Mouse (Mus musculus): ENCODE data around the gene Polg2. TPM values are rescaled to one million over a fixed set of nuclear protein-coding genes. Genes with fewer than 3 reads are reported as not detected.

Polg2 gene
- polyA plus RNA-seq, 1 experiment from 2014 or later: 12.9 TPM

- Histone ChIP-seq H3K9ac (ENCODE audit: low read depth, low read length) (no peak overlapping the region), H3K4me1 (replicated peaks; ENCODE audit: control insufficient read depth, insufficient read depth, low read length) (no peaks in the 10 kb centered on the region), H3K27me3 (replicated peaks; ENCODE audit: control insufficient read depth, insufficient read depth, low read length) (no peaks in the 10 kb centered on the region), H3K4me2 (replicated peaks; ENCODE audit: low read depth) (no peak overlapping the region), H3K27ac (ENCODE audit: low read depth, low read length) (no peak overlapping the region), H3K9me3 (ENCODE audit: control insufficient read depth) (no peaks in the 10 kb centered on the region), H3K4me3 (ENCODE audit: low read depth, low read length) (no peak overlapping the region), H3K36me3 (ENCODE audit: control insufficient read depth, insufficient read depth) (peaks cover 75% of the 10 kb centered on the region)
- TF ChIP-seq CTCF (IDR thresholded peaks at IDR 0.05; ENCODE audit: low read depth): no peak
- 93% methylated on average over 9 of the region's 9 CpGs for WGBS
- ATAC-seq: no peak
Observed at GRCm38 (mm10) chr11:106773061-106773460, 6.3 kb downstream of the Polg2 start.

GRCm38 (mm10) chr11:106770195-106770974 is 9.0 kb downstream of the Polg2 start:
- H3K9me3 ChIP-seq (ENCODE audit: control insufficient read depth): no peaks in the 10 kb centered on the region
- H3K27me3 ChIP-seq (replicated peaks; ENCODE audit: control insufficient read depth, insufficient read depth, low read length): no peaks in the 10 kb centered on the region
- peak; percentile 72 for TF ChIP-seq CTCF (IDR thresholded peaks at IDR 0.05; ENCODE audit: low read depth)
- no peak overlapping the region for H3K4me2 ChIP-seq (replicated peaks; ENCODE audit: low read depth)
- no peak for ATAC-seq
- WGBS: 83% methylated on average over 9 of the region's 9 CpGs
- H3K4me1 ChIP-seq (replicated peaks; ENCODE audit: control insufficient read depth, insufficient read depth, low read length): no peaks in the 10 kb centered on the region
- H3K4me3 ChIP-seq (ENCODE audit: low read depth, low read length): no peak overlapping the region
- H3K9ac ChIP-seq (ENCODE audit: low read depth, low read length): no peak overlapping the region
- H3K27ac ChIP-seq (ENCODE audit: low read depth, low read length): no peak overlapping the region
- peaks cover 87% of the 10 kb centered on the region for H3K36me3 ChIP-seq (ENCODE audit: control insufficient read depth, insufficient read depth)

- Histone ChIP-seq H3K9me3 (ENCODE audit: control insufficient read depth) (no peaks in the 10 kb centered on the region), H3K27ac (ENCODE audit: low read depth, low read length) (no peak overlapping the region), H3K4me2 (replicated peaks; ENCODE audit: low read depth) (no peak overlapping the region), H3K4me1 (replicated peaks; ENCODE audit: control insufficient read depth, insufficient read depth, low read length) (no peaks in the 10 kb centered on the region), H3K36me3 (ENCODE audit: control insufficient read depth, insufficient read depth) (peaks cover 60% of the 10 kb centered on the region), H3K9ac (ENCODE audit: low read depth, low read length) (no peak overlapping the region), H3K27me3 (replicated peaks; ENCODE audit: control insufficient read depth, insufficient read depth, low read length) (no peaks in the 10 kb centered on the region), H3K4me3 (ENCODE audit: low read depth, low read length) (no peak overlapping the region)
- TF ChIP-seq CTCF (IDR thresholded peaks at IDR 0.05; ENCODE audit: low read depth): 0 out of 2 replicates have a peak, but pooled peaks have one; percentile 35
- no peak for ATAC-seq
- 92% methylated on average over 4 of the region's 4 CpGs for WGBS
Observed at GRCm38 (mm10) chr11:106767516-106767915, 11.8 kb downstream of the Polg2 start.

GRCm38 (mm10) chr11:106766611-106767162 is 12.7 kb downstream of the Polg2 start:
- Histone ChIP-seq H3K9ac (ENCODE audit: low read depth, low read length) (no peak overlapping the region), H3K9me3 (ENCODE audit: control insufficient read depth) (no peaks in the 10 kb centered on the region), H3K4me1 (replicated peaks; ENCODE audit: control insufficient read depth, insufficient read depth, low read length) (peaks cover 6% of the 10 kb centered on the region; the same call in 1 of the 2 replicates), H3K4me3 (ENCODE audit: low read depth, low read length) (no peak overlapping the region), H3K36me3 (ENCODE audit: control insufficient read depth, insufficient read depth) (peaks cover 52% of the 10 kb centered on the region), H3K27ac (ENCODE audit: low read depth, low read length) (no peak overlapping the region), H3K4me2 (replicated peaks; ENCODE audit: low read depth) (no peak overlapping the region), H3K27me3 (replicated peaks; ENCODE audit: control insufficient read depth, insufficient read depth, low read length) (no peaks in the 10 kb centered on the region)
- TF ChIP-seq CTCF (IDR thresholded peaks at IDR 0.05; ENCODE audit: low read depth): no peak
- WGBS: 91% methylated on average over 4 of the region's 4 CpGs
- no peak for ATAC-seq

DNA sequence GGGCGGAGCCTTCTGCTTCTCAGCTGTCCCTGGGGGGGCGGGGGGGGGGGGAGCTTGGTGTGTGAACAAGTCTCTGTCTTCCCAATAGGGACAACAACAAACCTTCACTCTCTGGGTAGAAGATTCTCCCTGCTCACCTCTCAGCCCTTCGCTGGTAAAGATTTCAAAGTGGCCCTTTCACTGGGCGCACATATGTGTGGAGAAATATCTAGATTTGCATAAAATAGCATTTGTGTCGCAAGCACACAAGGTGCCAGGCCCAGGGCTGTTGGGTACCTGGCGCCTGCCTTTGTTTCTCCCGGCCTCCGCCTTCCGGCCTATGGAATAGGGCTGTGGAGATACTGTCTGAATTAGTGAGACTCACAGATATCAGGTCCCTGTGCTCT is 16.5 kb downstream of the Polg2 start:
- peak overlapping the region; percentile 62; the same call in 1 of the 2 replicates for H3K27ac ChIP-seq (ENCODE audit: low read depth, low read length)
- no peak overlapping the region for H3K4me2 ChIP-seq (replicated peaks; ENCODE audit: low read depth)
- no peak for ATAC-seq
- H3K9ac ChIP-seq (ENCODE audit: low read depth, low read length): no peak overlapping the region
- no peak overlapping the region for H3K4me3 ChIP-seq (ENCODE audit: low read depth, low read length)
- peaks cover 8% of the 10 kb centered on the region; the same call in 1 of the 2 replicates for H3K4me1 ChIP-seq (replicated peaks; ENCODE audit: control insufficient read depth, insufficient read depth, low read length)
- TF ChIP-seq CTCF (IDR thresholded peaks at IDR 0.05; ENCODE audit: low read depth): no peak
- H3K27me3 ChIP-seq (replicated peaks; ENCODE audit: control insufficient read depth, insufficient read depth, low read length): no peaks in the 10 kb centered on the region
- H3K9me3 ChIP-seq (ENCODE audit: control insufficient read depth): no peaks in the 10 kb centered on the region
- WGBS: 74% methylated on average over 9 of the region's 9 CpGs
- peaks cover 20% of the 10 kb centered on the region for H3K36me3 ChIP-seq (ENCODE audit: control insufficient read depth, insufficient read depth)

- Histone ChIP-seq H3K4me1 (replicated peaks; ENCODE audit: control insufficient read depth, insufficient read depth, low read length) (peaks cover 8% of the 10 kb centered on the region; the same call in 1 of the 2 replicates), H3K9me3 (ENCODE audit: control insufficient read depth) (no peaks in the 10 kb centered on the region), H3K4me3 (ENCODE audit: low read depth, low read length) (no peak overlapping the region), H3K4me2 (replicated peaks; ENCODE audit: low read depth) (no peak overlapping the region), H3K27ac (ENCODE audit: low read depth, low read length) (peak overlapping the region; percentile 62), H3K36me3 (ENCODE audit: control insufficient read depth, insufficient read depth) (peaks cover 15% of the 10 kb centered on the region; the same call in 1 of the 2 replicates), H3K27me3 (replicated peaks; ENCODE audit: control insufficient read depth, insufficient read depth, low read length) (no peaks in the 10 kb centered on the region), H3K9ac (ENCODE audit: low read depth, low read length) (no peak overlapping the region)
- TF ChIP-seq CTCF (IDR thresholded peaks at IDR 0.05; ENCODE audit: low read depth): no peak
- 0 out of 2 replicates have a peak, but pooled peaks have one; percentile 46 for ATAC-seq
- WGBS: 33% methylated on average over 5 of the region's 5 CpGs
Observed at GRCm38 (mm10) chr11:106762139-106762799, 17.1 kb downstream of the Polg2 start.
